Mouse (Mus musculus): ENCODE results near the gene Krt18. TPM values are rescaled to one million over a fixed set of nuclear protein-coding genes. Genes with fewer than 3 reads are reported as not detected.

Krt18 gene
- polyA plus RNA-seq, 1 experiment from 2014 or later = 33.1 TPM

GRCm38 (mm10) chr15:101999156-101999555 lies 28.8 kb upstream of the Krt18 start:
- ATAC-seq (replicated peaks; ENCODE audit: insufficient number of reproducible peaks, insufficient read depth, low FRiP score, low read depth) = no peak
- Histone ChIP-seq H3K4me3 (no peak overlapping the region), H3K4me1 (replicated peaks) (peaks cover 8% of the 10 kb centered on the region), H3K27me3 (peaks cover 17% of the 10 kb centered on the region), H3K27ac (no peak overlapping the region), H3K9me3 (replicated peaks) (no peaks in the 10 kb centered on the region), H3K9ac (no peak overlapping the region), H3K36me3 (no peaks in the 10 kb centered on the region), H3K4me2 (no peak overlapping the region)
- WGBS = 83% methylated on average over 11 of the region's 11 CpGs

DNA sequence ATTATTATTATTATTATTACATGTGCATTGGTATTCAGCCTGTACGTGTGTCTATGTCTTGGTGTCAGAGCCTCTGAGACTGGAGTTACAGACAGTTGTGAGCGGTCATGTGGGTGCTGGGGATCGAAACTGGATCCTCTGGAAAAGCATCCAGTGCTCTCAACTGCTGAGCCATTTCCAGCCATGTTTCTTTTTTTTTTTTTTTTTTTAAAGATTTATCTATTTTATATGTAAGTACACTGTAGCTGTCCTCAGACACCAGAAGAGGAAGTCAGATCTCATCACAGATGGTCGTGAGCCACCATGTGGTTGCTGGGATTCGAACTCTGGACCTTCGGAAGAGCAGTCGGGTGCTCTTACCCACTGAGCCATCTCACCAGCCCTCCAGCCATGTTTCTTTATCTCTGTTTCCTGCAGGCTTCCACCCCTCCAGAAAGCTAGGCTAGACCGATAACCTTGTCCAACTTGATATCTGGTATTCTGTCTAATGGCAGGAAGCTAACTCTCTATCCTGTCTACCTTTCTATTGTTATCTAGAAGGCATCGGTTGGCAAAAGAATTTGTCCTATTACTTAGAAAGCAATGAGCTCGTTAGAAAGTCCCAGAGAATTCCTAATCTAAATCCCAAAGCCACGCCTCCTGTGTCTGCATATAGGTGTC lies 28.2 kb upstream of the Krt18 start:
- no peak for ATAC-seq (replicated peaks; ENCODE audit: insufficient number of reproducible peaks, insufficient read depth, low FRiP score, low read depth)
- Histone ChIP-seq H3K4me3 (no peak overlapping the region), H3K9ac (no peak overlapping the region), H3K4me2 (no peak overlapping the region), H3K27me3 (peaks cover 20% of the 10 kb centered on the region), H3K9me3 (replicated peaks) (no peaks in the 10 kb centered on the region), H3K27ac (no peak overlapping the region), H3K4me1 (replicated peaks) (peaks cover 8% of the 10 kb centered on the region), H3K36me3 (no peaks in the 10 kb centered on the region)
- WGBS = 80% methylated on average over 11 of the region's 11 CpGs

- 5% methylated on average over 34 of the region's 34 CpGs for WGBS
- Histone ChIP-seq H3K27ac (peak overlapping the region; percentile 1; the same call in 1 of the 2 replicates), H3K4me1 (replicated peaks) (peaks cover 8% of the 10 kb centered on the region), H3K4me3 (peak overlapping the region; percentile 48), H3K4me2 (peak overlapping the region; percentile 66), H3K9ac (peak overlapping the region; percentile 46), H3K9me3 (replicated peaks) (no peaks in the 10 kb centered on the region), H3K27me3 (peaks cover 32% of the 10 kb centered on the region), H3K36me3 (no peaks in the 10 kb centered on the region)
- peak; percentile 59 for ATAC-seq (replicated peaks; ENCODE audit: insufficient number of reproducible peaks, insufficient read depth, low FRiP score, low read depth)
These were observed 25.1 kb upstream of the Krt18 start for GRCm38 (mm10) chr15:102002646-102003488.

- no peak for ATAC-seq (replicated peaks; ENCODE audit: insufficient number of reproducible peaks, insufficient read depth, low FRiP score, low read depth)
- Histone ChIP-seq H3K4me1 (replicated peaks) (peaks cover 8% of the 10 kb centered on the region), H3K27ac (peak overlapping the region; percentile 1; the same call in 1 of the 2 replicates), H3K36me3 (no peaks in the 10 kb centered on the region), H3K27me3 (peaks cover 32% of the 10 kb centered on the region), H3K9me3 (replicated peaks) (no peaks in the 10 kb centered on the region), H3K4me3 (peak overlapping the region; percentile 48), H3K4me2 (peak overlapping the region; percentile 66), H3K9ac (peak overlapping the region; percentile 46; the same call in 1 of the 2 replicates)
- 26% methylated on average over 12 of the region's 12 CpGs for WGBS
These were observed 24.5 kb upstream of the Krt18 start for GRCm38 (mm10) chr15:102003516-102003915.

- peak within 1 kb of the TSS; percentile 1; the same call in 1 of the 2 replicates for H3K27ac ChIP-seq
- whole genome bisulfite sequencing = 38% methylated on average over 11 of the region's 11 CpGs
- H3K27me3 ChIP-seq = peaks cover 32% of the 10 kb centered on the region
- H3K4me2 ChIP-seq = peak within 1 kb of the TSS; percentile 66
- H3K4me3 ChIP-seq = peak within 1 kb of the TSS; percentile 48
- peaks cover 8% of the 10 kb centered on the region for H3K4me1 ChIP-seq (replicated peaks)
- H3K9ac ChIP-seq = peak within 1 kb of the TSS; percentile 46; the same call in 1 of the 2 replicates
- ATAC-seq (replicated peaks; ENCODE audit: insufficient number of reproducible peaks, insufficient read depth, low FRiP score, low read depth) = no peak
- H3K9me3 ChIP-seq (replicated peaks) = no peaks in the 10 kb centered on the region
- H3K36me3 ChIP-seq = no peaks in the 10 kb centered on the region
These were observed 23.8 kb upstream of the Krt18 start, which contains the start of gene Krt8 for GRCm38 (mm10) chr15:102004189-102004588. Gene Krt8, minus strand, starts transcription at chr15:102004482.

- no peaks in the 10 kb centered on the region for H3K9me3 ChIP-seq (replicated peaks)
- 49% methylated on average over 4 of the region's 4 CpGs for WGBS
- H3K4me3 ChIP-seq = no peak overlapping the region
- H3K36me3 ChIP-seq = no peaks in the 10 kb centered on the region
- H3K4me2 ChIP-seq = no peak overlapping the region
- peaks cover 8% of the 10 kb centered on the region for H3K4me1 ChIP-seq (replicated peaks)
- no peak overlapping the region for H3K9ac ChIP-seq
- ATAC-seq (replicated peaks; ENCODE audit: insufficient number of reproducible peaks, insufficient read depth, low FRiP score, low read depth) = no peak
- no peak overlapping the region for H3K27ac ChIP-seq
- peaks cover 32% of the 10 kb centered on the region for H3K27me3 ChIP-seq
These were observed 22.7 kb upstream of the Krt18 start for GRCm38 (mm10) chr15:102005290-102005689.

- H3K4me2 ChIP-seq = no peak overlapping the region
- peaks cover 8% of the 10 kb centered on the region for H3K4me1 ChIP-seq (replicated peaks)
- no peak overlapping the region for H3K4me3 ChIP-seq
- no peaks in the 10 kb centered on the region for H3K36me3 ChIP-seq
- peaks cover 32% of the 10 kb centered on the region for H3K27me3 ChIP-seq
- H3K9ac ChIP-seq = no peak overlapping the region
- H3K27ac ChIP-seq = peak overlapping the region; percentile 9; the same call in 1 of the 2 replicates
- no peak for ATAC-seq (replicated peaks; ENCODE audit: insufficient number of reproducible peaks, insufficient read depth, low FRiP score, low read depth)
- H3K9me3 ChIP-seq (replicated peaks) = no peaks in the 10 kb centered on the region
- 41% methylated on average over 11 of the region's 11 CpGs for WGBS
These were observed 21.7 kb upstream of the Krt18 start for GRCm38 (mm10) chr15:102006317-102006716.

DNA sequence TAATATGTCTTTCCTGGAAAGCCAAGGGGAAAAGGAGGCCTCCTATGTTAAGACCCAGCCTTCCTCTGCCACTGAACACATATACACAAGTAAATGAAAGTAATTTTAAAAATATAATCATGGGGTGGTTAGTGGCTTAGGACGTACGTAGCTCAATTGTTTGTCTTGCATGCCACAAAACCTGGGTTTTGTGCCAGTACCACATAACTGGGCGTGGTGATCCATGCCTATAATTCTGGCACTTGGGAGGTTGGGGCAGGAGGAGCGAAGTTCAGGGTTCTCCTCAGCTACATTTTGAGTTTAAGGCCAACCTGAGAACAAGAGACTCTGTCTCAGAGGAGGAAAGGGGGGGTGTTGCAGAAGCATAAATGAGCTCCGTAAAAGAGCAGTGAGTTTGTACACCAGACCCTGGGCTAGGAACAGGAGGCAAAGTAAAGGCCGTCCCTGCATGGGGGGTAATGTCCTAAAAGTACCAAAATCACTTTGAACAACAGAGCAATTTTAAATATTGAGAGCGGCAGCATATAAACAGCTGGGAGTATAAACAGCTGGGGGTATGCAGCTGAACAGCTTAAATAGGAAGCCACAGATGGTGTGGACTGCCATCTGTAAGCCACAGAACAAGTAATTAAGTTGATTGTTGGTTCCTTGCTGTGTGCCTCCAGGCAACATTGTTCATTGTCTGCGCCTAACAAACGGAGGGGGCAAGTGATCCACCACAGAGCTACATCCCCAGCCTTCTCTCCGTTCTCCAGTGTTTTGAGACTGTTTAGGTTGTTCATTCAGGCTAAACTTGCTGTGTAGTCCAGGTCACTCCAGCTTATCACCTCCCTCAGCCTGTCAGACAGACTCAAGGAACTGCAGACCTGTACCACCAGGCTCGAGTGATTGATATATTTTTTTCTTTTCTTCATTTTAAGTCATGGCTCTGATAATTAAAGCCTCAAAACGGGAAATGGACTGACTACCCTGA lies 20.6 kb upstream of the Krt18 start:
- ATAC-seq (replicated peaks; ENCODE audit: insufficient number of reproducible peaks, insufficient read depth, low FRiP score, low read depth) = no peak
- H3K36me3 ChIP-seq = no peaks in the 10 kb centered on the region
- no peaks in the 10 kb centered on the region for H3K9me3 ChIP-seq (replicated peaks)
- H3K4me1 ChIP-seq (replicated peaks) = peaks cover 8% of the 10 kb centered on the region
- H3K27ac ChIP-seq = no peak overlapping the region
- H3K4me2 ChIP-seq = no peak overlapping the region
- H3K9ac ChIP-seq = no peak overlapping the region
- H3K4me3 ChIP-seq = no peak overlapping the region
- H3K27me3 ChIP-seq = peaks cover 25% of the 10 kb centered on the region
- 73% methylated on average over 12 of the region's 12 CpGs for WGBS

DNA sequence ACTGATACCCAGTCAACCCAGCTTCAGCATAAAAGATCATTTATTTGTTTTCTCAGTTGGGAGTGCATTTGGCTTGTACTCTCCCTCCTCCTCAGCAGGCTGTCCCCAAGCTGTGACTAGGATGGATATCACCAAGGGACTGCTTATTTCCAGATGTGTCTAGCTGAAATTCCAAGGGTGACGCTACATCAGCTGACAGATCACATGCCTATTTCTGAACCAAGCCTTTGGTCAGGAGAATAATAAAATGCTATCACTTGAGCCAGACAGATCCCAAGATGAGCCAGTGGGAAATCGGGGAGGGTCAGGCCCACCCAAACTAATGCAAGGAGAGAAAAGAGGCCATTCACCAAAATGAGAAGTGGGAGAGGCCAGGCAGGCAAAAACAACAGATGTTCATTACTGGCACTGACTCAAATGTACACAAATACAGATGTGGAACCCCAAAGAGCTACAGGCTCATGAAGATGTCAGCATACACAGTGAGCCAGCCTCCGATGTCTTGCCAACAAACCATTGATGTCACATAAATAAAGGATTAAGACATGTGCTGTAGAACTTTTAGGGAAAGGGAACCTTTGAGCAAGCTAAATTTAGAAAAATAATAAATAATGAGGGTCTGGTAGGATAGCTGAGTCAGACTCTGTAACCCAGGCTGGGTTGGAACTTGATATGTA lies 17.3 kb upstream of the Krt18 start:
- 67% methylated on average over 3 of the region's 3 CpGs for WGBS

GRCm38 (mm10) chr15:102012260-102012765 lies 15.7 kb upstream of the Krt18 start:
- Histone ChIP-seq H3K4me2 (no peak overlapping the region), H3K36me3 (no peaks in the 10 kb centered on the region), H3K27ac (no peak overlapping the region), H3K9ac (no peak overlapping the region), H3K9me3 (replicated peaks) (no peaks in the 10 kb centered on the region), H3K27me3 (no peaks in the 10 kb centered on the region), H3K4me3 (no peak overlapping the region), H3K4me1 (replicated peaks) (peaks cover 26% of the 10 kb centered on the region)
- no peak for ATAC-seq (replicated peaks; ENCODE audit: insufficient number of reproducible peaks, insufficient read depth, low FRiP score, low read depth)
- WGBS = 58% methylated on average over 4 of the region's 4 CpGs

More for the DNA sequence above, 17.3 kb upstream of the Krt18 start:
- H3K27me3 ChIP-seq = peaks cover 4% of the 10 kb centered on the region; the same call in 1 of the 2 replicates
- H3K9me3 ChIP-seq (replicated peaks) = no peaks in the 10 kb centered on the region
- no peak overlapping the region for H3K27ac ChIP-seq
- H3K36me3 ChIP-seq = no peaks in the 10 kb centered on the region
- H3K4me2 ChIP-seq = no peak overlapping the region
- H3K9ac ChIP-seq = no peak overlapping the region
- ATAC-seq (replicated peaks; ENCODE audit: insufficient number of reproducible peaks, insufficient read depth, low FRiP score, low read depth) = no peak
- H3K4me1 ChIP-seq (replicated peaks) = peaks cover 12% of the 10 kb centered on the region
- no peak overlapping the region for H3K4me3 ChIP-seq

All from heart, embryonic 15.5 days (tissue).